Mouse (Mus musculus) neutrophil, adult 65 days (primary cell): ENCODE measurements around the gene Rimbp2. TPM values are rescaled to one million over a fixed set of nuclear protein-coding genes. Genes with fewer than 3 reads are reported as not detected.

Experiments used
- total RNA-seq: library from RNA; stranded (reverse); gene quantifications from 2 replicates; pipeline ENCODE4 v1.2.4, GENCODE M21; 2023

The Rimbp2 gene
- total RNA-seq = not detected in 2 replicates

DNA sequence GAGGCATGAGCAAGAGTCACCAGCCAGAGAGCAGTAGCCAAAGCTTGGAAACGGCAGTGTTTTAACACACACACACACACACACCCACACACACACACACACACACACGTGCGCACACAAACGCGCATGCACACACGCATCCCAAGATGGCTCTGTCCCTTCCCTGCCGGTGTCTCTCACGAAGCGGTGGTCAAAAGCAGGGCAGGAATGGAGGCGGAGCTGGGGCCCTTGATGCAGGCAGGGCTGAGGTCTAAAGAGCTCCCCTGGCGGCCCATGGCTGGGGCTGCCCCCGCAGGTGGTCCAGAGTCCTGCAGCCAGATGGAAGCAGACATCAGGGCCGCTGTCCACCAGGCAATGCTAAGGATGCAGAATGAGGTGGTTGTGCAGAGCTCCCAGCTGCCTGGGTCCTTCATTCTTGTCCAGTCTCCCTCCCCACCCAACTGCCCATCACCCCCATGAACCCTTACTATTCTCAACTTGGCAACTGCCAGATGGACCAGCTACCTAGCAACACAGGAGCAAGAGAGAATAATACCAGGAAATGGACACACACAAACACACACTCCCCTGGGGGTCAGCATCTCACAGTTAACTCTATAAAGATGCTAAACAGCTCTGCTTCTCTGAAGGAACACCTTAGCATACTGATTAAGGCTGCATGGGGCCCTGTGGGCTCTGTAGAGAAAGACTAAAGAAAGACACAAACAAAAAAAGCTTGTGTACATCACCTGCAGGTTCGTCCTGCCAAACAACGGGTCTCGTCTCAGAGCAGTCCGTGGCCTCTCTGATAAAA, at the start of gene Rimbp2:
Rimbp2 (minus strand) TSS at position 209 of the 793 bp plus-strand sequence.

Other genes starting within 250 kb of the Rimbp2 start
- gene Stx2, start 55.1 kb upstream of the Rimbp2 start, total RNA-seq = 22.8 and 23.1 TPM in 2 replicates
- gene Ran, start 66.6 kb upstream of the Rimbp2 start, total RNA-seq = 103 and 104 TPM in 2 replicates
- gene Adgrd1, start 143.3 kb upstream of the Rimbp2 start, total RNA-seq = 0.09 TPM in 2 replicates